35 mouse cellular contexts compared by ENCODE assay signal in genomic region chr14:56085167-56085566, GRCm38 (mm10). TPM values are rescaled to one million over a fixed set of nuclear protein-coding genes. Genes with fewer than 3 reads are reported as not detected.
A peak's percentile ranks its signal among the peaks of the same experiment; 100 is the strongest.
DNase-seq lines count a peak whose midpoint lies in the region; ATAC-seq and TF ChIP-seq lines count a peak whose summit lies in the region.
"Had no signal": no experiment of that assay in that cellular context is flagged by ENCODE, and none has a peak within 500 bp of the region (broad histone marks: within the 10 kb centered on the region; RNA-seq: fewer than 3 reads in every experiment).

Gene Mcpt8, minus strand, starts transcription at chr14:56085273.

- no peak for TF ChIP-seq EP300 in heart, adult 2 months (IDR thresholded peaks at IDR 0.05; ENCODE audit: insufficient read depth, low read depth, low read length)

- H3K27me3 ChIP-seq in heart, adult 2 months (ENCODE audit: control insufficient read depth, insufficient read depth, low read length), result no peaks in the 10 kb centered on the region
- H3K27me3 ChIP-seq: embryonic facial prominence, embryonic 12.5 days; forebrain, embryonic 13.5 days; heart, embryonic 12.5 days; hindbrain, embryonic 15.5 days; kidney, embryonic 15.5 days; liver, embryonic 13.5 days; neural tube, embryonic 12.5 days had no signal

- no peak for TF ChIP-seq CTCF in heart, adult 2 months (IDR thresholded peaks at IDR 0.05)
- TF ChIP-seq CTCF in bone marrow, adult 2 months (IDR thresholded peaks at IDR 0.05; ENCODE audit: control insufficient read depth, insufficient read depth, low read length), result no peak

- peak; percentile 93 for ATAC-seq in granulocyte monocyte progenitor cell, adult 5-6 weeks (replicated peaks; ENCODE audit: poor library complexity, severe bottlenecking)
- ATAC-seq: activated CD4-positive, CD25-positive, alpha-beta regulatory T cell, adult 4 months; forebrain, embryonic 13.5 days; midbrain, embryonic 16.5 days had no signal

- WGBS in heart, adult 2 months, result 92% methylated on average over 2 of the region's 2 CpGs
- 57% methylated on average over 2 of the region's 2 CpGs for WGBS in bone marrow, adult 2 months

- TF ChIP-seq POLR2A in heart, adult 2 months (IDR thresholded peaks at IDR 0.05; ENCODE audit: insufficient read depth, low read depth, low read length), result no peak
- TF ChIP-seq POLR2A in bone marrow, adult 2 months (IDR thresholded peaks at IDR 0.05; ENCODE audit: borderline replicate concordance, control insufficient read depth, low read depth, low read length), result no peak

- no peaks in the 10 kb centered on the region for H3K79me2 ChIP-seq in heart, adult 2 months (replicated peaks; ENCODE audit: control insufficient read depth, insufficient read depth, low read length)

- no peak within 1 kb of the TSS for H3K4me3 ChIP-seq in heart, adult 2 months
- H3K4me3 ChIP-seq in bone marrow, adult 2 months (replicated peaks; ENCODE audit: control insufficient read depth, low read depth, low read length), result no peak within 1 kb of the TSS
- H3K4me3 ChIP-seq: embryonic facial prominence, embryonic 12.5 days; erythroblast, embryonic 14.5 days; forebrain, embryonic 13.5 days; heart, embryonic 12.5 days; hindbrain, embryonic 15.5 days; kidney, embryonic 15.5 days; layer of hippocampus, adult 2 months; liver, embryonic 13.5 days; neural tube, embryonic 12.5 days had no signal

- no peak within 1 kb of the TSS for H3K9ac ChIP-seq in heart, adult 2 months (ENCODE audit: low read depth, low read length)
- H3K9ac ChIP-seq: embryonic facial prominence, embryonic 12.5 days; forebrain, embryonic 13.5 days; heart, embryonic 12.5 days; hindbrain, embryonic 15.5 days; kidney, embryonic 15.5 days; liver, embryonic 13.5 days; neural tube, embryonic 12.5 days had no signal

- no peak within 1 kb of the TSS for H3K27ac ChIP-seq in heart, adult 2 months
- no peak within 1 kb of the TSS for H3K27ac ChIP-seq in bone marrow, adult 2 months (ENCODE audit: control insufficient read depth, insufficient read depth, low read depth, low read length, poor library complexity)
- H3K27ac ChIP-seq: embryonic facial prominence, embryonic 12.5 days; forebrain, embryonic 13.5 days; hindbrain, embryonic 15.5 days; kidney, embryonic 15.5 days; layer of hippocampus, adult 2 months; liver, embryonic 13.5 days; neural tube, embryonic 12.5 days had no signal

- intact Hi-C loops in heart, adult 2 months (cut with DNase I), result no loop called here

- no peaks in the 10 kb centered on the region for H3K36me3 ChIP-seq in heart, adult 2 months (ENCODE audit: control insufficient read depth, insufficient read depth, low read length)
- H3K36me3 ChIP-seq: embryonic facial prominence, embryonic 12.5 days; heart, embryonic 12.5 days; hindbrain, embryonic 15.5 days; kidney, embryonic 15.5 days; liver, embryonic 13.5 days; neural tube, embryonic 12.5 days had no signal

- DNase-seq in heart, adult 11 months, result peak; percentile 71
- no peak for DNase-seq in heart, adult 2 months
- DNase-seq in cerebellum, postnatal 10 days, result no peak
- no peak for DNase-seq in embryo, embryonic 9.5 days (ENCODE audit: extremely low spot score)
- no peak for DNase-seq in cerebellum, adult 18-20 months
- DNase-seq: adrenal gland, adult 2 months; cerebellum, adult 11-12 months; cerebellum, postnatal 14 days; gastrocnemius, postnatal 14 days; heart, adult 18-20 months; heart, postnatal 4 days; kidney, adult 18-20 months; kidney, postnatal 25 days; left cerebral cortex, postnatal 4 days; liver, embryonic 13.5 days; lung, adult 2 months; lung, postnatal 10 days; right cerebral cortex, adult 18-20 months; spleen, adult 18-20 months; thymus, postnatal 14 days had no signal

- H3K4me1 ChIP-seq in heart, adult 2 months (ENCODE audit: control insufficient read depth, insufficient read depth, low read length), result no peaks in the 10 kb centered on the region
- no peaks in the 10 kb centered on the region; the same call in 1 of the 2 replicates for H3K4me1 ChIP-seq in bone marrow, adult 2 months (ENCODE audit: control insufficient read depth, insufficient read depth, low read length)
- H3K4me1 ChIP-seq: embryonic facial prominence, embryonic 12.5 days; forebrain, embryonic 13.5 days; heart, embryonic 12.5 days; hindbrain, embryonic 15.5 days; kidney, embryonic 15.5 days; liver, embryonic 13.5 days; neural tube, embryonic 12.5 days had no signal

RNA-seq across cellular contexts. Expression of gene Mcpt8, which starts in this region (rescaled TPM):
- not detected for total RNA-seq in heart, adult 2 months (2021)
- 0.23 TPM in 1 of 2 replicates, not detected in the other for polyA plus RNA-seq in heart, adult 2 months (2012; rRNA removed)
- polyA plus RNA-seq in bone marrow, adult 2 months (2011; ENCODE audit: insufficient read depth, insufficient read length, low replicate concordance, missing spikeins), result 15.4 and 51.6 TPM in 2 replicates
- 85.6 and 130 TPM in 2 replicates for total RNA-seq in granulocyte monocyte progenitor cell, adult 5-6 weeks (2014; fragmentation: Nextera tagmentation)
- total RNA-seq in granulocyte monocyte progenitor cell, adult 5-6 weeks (2017), result 31.0 and 50.8 TPM in 2 replicates
- total RNA-seq: adrenal gland, adult 2 months; gastrocnemius, postnatal 14 days; heart, adult 18-20 months; heart, postnatal 4 days; layer of hippocampus, adult 2 months; layer of hippocampus, postnatal 14 days; left cerebral cortex, postnatal 4 days had no signal
- polyA plus RNA-seq: activated CD4-positive, CD25-positive, alpha-beta regulatory T cell, adult 4 months; adrenal gland, adult 2 months; embryonic facial prominence, embryonic 12.5 days; forebrain, embryonic 13.5 days; heart, embryonic 12.5 days; hindbrain, embryonic 15.5 days; lung, adult 2 months; midbrain, embryonic 11.5 days; midbrain, embryonic 16.5 days; neural tube, embryonic 12.5 days; urinary bladder, adult 2 months had no signal

Comparison
In these comparisons a context has a peak if more than half of its experiments do, and no peak if none do; other contexts are left out.
1. RNA of gene Mcpt8 (total RNA-seq): 31.0 to 130 TPM in granulocyte monocyte progenitor cell, adult 5-6 weeks; not detected in heart, adult 2 months; every median in the first group is over 10 times any median in the second.
2. RNA of gene Mcpt8 (polyA plus RNA-seq): 15.4 to 51.6 TPM in bone marrow, adult 2 months; 0.23 TPM in heart, adult 2 months; every median in the first group is over 10 times any median in the second.